Mouse (Mus musculus): ENCODE results near the gene Irf3.

- no peak for TF ChIP-seq POLR2A (IDR thresholded peaks at IDR 0.05; ENCODE audit: borderline replicate concordance, control insufficient read depth, low read depth, low read length)
- no peak for TF ChIP-seq CTCF (IDR thresholded peaks at IDR 0.05; ENCODE audit: control insufficient read depth, insufficient read depth, low read length)
These were observed 22.4 kb upstream of the Irf3 start for GRCm38 (mm10) chr7:44975117-44975419.

All from bone marrow, adult 2 months (tissue).